Mouse (Mus musculus): ENCODE data around the gene Itfg2.

The Itfg2 gene

DNA sequence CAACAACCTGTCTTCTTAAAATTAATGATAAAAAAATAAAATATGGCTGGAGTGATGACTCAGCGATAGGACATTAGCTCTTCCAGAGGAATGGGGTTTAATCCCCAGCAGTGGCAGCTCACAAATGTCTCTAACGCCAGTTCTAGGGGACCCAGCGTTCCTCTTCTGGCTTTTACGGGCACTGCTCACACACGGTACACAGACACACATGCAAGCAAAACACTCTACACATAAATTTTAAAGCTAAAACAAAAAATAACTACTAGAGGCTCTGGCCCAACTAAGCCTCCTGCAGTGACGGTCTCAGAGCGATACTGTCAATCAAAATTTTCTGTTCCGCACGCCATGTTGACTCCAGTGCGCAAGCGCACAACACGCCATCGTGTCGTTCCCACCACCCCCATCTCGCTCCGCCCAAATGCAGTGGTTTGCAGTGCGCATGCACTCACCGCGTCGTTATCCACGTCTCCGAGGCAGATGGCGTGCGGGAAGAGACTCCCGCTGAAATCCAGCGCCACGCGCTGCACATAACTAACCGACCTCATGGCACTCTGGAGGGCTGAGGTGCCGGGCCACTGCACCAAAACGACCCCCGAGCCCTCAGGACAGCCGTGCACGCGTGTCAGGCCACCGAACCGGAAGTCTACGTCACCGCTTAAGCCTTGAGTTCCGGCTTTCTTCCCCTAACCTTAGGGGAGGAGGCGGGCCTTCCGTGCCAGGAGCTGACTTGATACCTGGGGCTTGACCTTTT, at the start of gene Itfg2:
Gene Itfg2 (minus strand): TSS at position 663 of the 751 bp plus-strand sequence.
- DNase-seq (ENCODE audit: low spot score in 2 of 2) = peak; percentile 96 to 98

DNA sequence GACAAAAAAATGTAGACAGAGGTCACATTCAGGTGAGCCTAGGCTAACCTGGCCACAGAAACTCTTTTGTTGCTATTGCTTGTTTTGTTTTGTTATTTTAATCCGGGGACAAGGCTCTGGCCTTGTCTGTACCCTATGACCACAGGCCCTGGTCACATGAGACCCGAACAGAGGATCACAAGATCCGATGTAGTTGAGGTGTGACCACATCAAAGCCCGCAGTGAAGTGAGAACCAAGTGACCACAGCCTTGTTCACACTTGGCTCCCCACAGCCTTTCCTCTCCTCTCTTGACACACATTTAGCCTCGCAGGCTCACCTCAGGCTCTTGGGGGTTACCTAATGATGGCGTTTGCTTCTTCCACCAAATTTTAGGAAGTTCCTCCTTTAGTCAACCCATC, 49.4 kb upstream of the Itfg2 start:
- DNase-seq (ENCODE audit: low spot score in 2 of 2) = no peak

DNA sequence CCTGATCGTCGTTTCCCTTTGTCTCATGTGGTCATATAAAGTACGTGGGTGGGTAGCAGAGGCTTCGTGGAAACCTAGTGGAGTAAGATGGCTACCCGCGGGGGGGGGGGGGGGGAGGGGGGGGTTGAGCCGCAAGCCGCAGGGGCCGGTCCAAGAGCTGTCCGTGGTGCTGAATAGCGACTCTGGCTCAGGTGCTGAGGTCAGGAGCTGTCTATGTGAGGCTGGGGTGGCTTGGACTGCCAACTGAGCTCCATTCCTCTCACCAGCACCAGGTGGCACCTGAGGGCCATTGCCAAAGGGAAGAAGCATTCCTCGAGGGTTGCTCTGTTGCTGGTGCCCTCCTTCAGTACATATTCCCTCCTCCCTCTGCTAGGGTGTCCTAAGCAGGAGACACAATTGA, 44.7 kb upstream of the Itfg2 start:
- no peak for DNase-seq (ENCODE audit: low spot score in 2 of 2)

DNA sequence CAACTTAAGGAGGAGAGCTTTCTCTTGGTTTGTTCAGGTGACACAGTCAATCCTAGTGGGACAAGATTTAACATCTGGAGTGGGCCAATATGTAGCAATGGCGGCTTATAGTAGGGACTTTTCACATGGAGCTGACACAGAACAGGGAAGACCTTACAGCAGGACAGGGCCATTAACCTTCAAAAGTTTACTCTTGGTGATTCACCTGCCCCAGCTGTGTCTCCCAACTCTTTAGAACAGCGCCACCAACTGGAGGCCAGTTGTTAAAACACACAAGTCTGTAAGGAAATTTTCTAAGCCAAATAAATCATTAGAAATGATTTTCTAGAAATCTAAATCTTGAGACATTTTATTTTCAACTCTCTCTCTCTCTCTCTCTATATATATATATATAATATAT, 42.6 kb upstream of the Itfg2 start:
- DNase-seq (ENCODE audit: low spot score in 2 of 2) = no peak

DNA sequence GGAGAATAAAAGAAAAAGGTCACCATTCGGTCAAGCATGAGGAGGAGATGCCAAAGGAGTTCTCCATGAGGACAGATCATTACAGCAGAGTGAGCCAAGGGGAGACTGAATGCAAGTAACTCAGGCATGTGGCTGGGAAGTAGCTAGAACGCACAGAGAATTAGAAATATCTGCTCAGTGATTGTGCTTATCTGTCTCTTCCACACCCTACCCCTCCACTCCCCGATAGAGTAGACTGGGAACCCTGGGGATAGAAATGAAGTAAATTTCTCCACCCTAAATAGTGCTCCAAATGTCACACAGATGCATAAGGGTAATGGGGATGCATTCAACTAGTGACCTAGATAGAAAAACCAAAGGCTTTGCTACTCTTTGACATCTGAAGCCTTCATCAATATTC, 41.8 kb upstream of the Itfg2 start:
- no peak for DNase-seq (ENCODE audit: low spot score in 2 of 2)

DNA sequence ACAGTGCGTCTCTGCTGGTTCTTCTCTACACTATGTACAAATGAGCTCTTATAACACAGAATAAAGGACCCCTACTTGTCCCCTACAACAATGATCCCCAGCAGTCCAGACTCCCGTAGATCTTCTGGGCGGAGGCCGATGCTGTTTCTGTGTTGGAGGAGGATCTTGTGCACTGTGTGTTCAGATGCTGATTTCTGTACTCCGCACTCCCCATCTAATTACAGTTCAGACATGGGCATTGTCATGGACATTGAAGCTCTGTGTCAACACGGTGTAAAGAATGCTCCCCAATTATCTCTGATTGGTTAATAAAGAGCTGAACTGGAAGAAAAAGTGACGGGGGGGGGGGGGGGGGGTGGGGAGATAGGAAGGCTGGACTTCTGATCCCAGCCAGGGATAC, 41.3 kb upstream of the Itfg2 start:
- DNase-seq (ENCODE audit: low spot score in 2 of 2) = no peak

DNA sequence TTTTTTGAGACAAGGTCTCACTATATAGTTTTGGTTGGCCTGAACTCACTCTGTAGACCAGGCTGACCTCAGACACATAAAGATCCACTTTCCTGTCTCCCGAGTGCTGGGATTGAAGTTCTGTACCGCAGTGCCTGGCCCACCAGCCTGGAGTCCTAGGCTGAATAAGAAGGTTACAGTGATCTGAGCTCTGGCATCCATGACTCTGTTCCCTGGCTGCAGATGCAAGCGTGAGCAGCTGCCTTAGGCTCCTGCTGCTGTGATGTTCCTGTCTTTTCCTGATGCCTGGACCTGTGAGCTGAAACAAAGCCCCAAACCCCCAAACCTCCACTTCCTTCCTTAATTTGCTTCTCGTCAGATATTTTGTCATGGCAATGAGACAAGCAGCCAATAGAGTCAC, 40.3 kb upstream of the Itfg2 start:
- no peak for DNase-seq (ENCODE audit: low spot score in 2 of 2)

DNA sequence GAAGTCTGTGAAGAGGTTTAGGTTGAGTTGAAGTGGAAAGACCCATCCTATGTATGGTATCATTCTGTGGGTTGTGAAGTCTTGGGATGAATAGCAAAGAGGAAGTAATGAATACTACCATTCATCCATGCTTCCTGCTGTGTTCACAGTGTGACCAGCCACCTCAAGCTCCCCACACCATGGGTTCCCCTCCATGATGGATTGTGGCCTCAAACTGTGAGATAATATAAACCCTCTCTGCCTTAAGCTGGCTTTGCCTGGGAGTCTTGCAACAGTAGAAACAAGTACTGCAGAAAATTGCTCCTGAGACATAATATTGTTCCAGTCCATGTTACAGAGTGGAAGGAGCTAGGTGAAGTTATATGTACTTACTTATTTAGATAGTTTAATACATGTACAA, 36.9 kb upstream of the Itfg2 start:
- DNase-seq (ENCODE audit: low spot score in 2 of 2) = no peak

DNA sequence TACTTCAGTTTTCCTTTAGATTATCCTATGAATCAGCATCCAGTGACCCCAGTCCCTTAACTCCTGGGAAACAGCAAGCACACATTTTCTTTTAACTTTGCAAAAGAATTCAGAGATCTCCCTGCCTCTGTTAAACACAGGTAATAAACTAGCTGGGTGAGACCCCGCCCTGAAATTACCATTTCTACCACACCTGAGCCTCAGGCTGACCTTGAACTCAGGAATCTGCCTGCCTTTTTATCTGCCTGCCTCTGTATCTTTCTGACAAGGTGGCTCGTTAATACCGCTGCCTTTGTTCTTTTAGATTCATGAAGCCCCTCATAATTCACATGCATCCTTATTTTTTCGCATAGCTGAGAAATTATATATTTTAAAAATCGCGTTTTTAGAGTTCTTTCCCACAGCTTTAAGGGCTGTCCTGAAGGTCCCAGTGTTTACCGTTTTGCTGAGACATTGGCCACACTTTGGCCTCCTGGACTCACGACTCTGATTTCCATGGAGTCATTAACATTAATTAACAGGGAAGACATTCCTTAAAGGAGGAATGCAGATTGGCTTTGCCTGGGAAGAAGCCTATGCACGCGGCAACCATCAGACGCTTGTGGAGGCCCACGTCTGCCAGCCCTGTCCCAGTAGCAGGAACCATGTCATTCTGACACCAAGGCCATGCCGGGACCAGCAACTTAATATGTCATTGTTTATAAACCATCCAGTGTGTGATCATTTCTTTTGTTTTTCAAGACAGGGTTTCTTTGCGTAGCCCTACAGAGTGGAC, 36.2 kb upstream of the Itfg2 start:
- no peak for DNase-seq (ENCODE audit: low spot score in 2 of 2)

DNA sequence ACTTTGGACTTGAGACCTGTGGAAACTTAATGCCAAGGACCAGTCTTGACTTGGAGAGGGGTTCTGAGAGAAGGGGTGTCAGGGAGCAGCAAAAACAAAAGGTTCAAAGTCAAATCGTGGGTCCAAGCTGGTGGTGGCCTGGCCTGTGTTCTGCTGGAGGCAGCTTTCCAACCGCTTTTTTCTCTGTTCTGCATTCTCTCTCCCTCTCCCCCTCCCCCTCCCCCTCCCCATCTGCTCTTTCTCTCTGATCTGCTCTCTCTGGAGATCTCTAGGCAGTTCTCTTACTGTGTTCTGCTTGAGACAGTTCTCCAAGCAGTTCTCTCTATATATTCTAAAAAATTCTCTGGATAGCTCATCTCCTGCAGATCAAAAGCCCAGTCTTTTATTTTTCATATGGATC, 35.6 kb upstream of the Itfg2 start:
- DNase-seq (ENCODE audit: low spot score in 2 of 2) = no peak

DNA sequence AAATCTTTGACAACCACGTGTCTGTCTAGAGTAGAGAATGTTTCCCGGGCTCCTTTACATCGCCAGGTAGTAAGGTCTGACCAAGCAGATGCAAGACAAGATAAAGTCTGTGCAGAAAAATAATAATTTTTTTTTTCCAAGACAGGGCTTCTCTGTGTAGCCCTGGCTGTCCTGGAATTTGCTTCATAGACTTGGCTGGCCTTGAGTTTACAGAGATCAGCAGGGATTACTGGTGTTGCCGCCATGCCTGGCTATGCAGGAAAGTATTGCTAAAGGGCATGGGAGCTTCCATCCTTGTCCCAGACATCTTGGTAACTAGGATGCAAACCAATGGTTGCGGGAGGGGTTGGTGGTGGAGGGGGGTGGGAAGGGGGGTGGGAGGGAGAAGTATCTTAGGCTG, 32.5 kb upstream of the Itfg2 start:
- DNase-seq (ENCODE audit: low spot score in 2 of 2) = no peak

DNA sequence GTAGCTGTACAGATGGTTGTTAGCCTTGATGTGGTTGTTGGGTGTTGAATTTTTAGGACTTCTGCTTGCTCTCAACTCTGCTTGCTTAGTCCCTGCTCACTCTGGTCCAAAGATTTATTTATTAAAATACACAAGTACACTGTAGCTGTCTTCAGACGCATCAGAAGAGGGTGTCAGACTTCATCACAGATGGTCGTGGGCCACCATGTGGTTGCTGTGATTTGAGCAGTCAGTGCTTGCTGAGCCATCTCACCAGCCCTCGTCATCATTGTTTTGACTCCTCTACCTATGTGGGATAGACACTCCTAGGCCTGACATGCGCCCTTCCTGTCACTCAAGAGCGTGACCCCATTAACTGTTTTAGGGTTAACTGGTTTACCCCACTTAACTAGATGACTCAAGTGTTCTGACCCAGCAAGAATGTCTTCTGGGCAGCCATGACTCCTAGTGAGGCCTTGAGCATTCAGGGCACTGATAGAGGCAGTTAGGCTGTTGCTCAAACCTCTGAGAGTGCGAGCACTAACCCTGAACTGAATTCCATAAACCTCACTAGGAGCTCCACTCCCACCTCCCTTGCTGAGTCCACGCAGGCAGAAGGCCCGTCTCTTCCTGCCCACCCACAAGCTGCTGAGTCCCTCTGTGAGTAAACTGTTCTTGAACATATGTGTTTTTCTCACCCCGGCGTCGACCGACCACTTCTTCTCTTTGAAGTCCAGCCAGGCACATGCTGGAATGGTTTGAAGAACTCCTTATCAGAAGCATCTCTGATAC, 31.3 kb upstream of the Itfg2 start:
- DNase-seq (ENCODE audit: low spot score in 2 of 2) = no peak

DNA sequence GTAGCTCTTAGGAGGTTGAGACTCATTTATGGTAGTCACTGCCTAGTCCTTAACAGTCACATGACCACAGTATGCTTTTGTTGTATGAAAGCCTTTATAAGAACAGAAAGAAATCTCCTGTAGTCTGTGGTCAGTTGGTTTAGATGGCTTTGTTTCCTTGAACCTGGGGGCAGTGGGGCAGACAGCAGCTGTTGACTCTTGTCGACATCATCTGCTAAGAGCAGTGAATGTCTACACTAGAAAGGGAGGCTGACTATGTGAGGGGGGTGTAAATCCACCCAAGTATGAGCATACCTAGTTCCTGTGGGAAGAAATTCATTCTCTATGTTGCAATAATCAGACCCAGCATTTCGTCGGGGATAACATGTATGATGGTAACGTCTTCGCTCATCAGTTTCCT, 22.3 kb upstream of the Itfg2 start:
- DNase-seq (ENCODE audit: low spot score in 2 of 2) = no peak

DNA sequence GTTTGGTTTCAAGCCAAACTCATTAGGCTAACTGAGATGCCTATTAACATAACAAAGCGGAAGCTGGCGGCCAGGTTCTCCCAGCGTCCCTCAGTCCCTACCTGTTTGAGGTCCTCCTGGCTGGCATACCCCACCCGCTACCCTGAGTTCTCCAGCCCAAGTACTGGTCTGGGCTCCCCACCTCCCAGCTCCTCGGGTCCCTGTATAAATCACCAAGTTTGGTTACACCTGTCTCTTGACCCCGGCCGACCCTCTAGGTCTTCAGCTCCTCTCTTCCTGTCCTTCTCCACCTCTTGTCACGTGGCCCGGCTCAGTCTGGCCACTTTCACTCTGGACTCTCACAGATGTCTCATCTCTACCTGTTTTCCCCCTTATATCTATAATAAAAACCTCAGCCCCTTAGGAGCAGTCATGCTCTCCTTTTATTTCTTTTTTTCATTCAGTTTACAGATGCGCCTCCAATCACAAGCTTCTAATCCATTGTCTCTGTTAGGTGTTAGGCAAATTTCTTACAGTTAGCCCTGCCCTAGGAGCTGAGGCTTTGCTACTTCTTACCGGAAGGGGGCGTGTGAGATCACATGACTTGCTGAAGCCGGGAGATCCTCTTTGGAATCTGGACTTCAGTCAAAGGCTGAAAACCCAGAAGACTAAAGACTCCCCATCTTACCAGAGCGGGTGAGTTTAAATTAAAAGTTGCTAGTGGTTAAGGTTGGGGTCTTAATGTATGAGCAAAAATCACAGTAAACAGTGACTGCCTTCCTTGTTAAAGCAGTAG, 21.2 kb upstream of the Itfg2 start:
- DNase-seq (ENCODE audit: low spot score in 2 of 2) = peak; percentile 51 to 54

DNA sequence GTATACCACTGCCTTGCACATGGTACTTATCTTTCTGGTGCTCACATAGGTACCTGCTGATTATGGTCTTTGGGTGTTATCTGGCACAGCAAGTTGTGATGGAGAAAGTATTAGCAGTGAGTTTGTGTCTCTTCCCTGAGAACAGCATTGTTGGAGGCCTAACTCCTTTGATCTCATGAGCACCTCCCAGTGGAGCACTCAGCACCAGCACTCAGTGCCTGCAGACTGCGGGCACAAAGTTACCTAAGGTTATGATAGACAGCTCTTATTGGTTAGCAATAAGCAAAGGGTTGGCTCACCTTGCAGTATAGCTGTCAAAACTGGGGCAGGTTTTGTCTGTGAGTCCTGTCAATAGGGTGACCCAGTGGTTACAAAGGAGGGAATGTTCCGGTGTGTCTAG, 15.5 kb upstream of the Itfg2 start:
- DNase-seq (ENCODE audit: low spot score in 2 of 2) = no peak

DNA sequence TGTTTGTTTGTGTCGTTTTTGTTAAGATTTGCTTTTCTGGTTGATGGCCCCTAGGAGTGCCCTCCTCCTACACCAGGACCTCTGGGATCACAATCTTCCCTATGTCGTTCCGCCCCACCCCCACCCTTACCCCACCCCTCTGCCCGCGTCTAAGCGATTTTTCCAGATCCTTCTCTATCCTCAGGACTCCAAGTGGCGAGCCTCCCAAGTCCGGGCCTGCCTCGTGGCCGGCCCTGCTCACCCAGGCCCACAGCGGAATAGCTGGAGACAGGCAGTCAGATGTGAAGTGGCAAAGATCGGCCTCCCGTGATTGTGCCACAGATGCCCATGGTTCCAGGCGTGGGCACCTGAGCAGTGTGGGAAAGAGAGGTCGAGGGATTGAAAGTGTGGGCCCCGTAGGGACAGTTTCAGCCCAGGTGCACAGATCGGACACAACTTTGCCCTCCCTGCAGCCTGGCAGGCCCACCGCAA, 14.2 kb upstream of the Itfg2 start:
- no peak for DNase-seq (ENCODE audit: low spot score in 2 of 2)

DNA sequence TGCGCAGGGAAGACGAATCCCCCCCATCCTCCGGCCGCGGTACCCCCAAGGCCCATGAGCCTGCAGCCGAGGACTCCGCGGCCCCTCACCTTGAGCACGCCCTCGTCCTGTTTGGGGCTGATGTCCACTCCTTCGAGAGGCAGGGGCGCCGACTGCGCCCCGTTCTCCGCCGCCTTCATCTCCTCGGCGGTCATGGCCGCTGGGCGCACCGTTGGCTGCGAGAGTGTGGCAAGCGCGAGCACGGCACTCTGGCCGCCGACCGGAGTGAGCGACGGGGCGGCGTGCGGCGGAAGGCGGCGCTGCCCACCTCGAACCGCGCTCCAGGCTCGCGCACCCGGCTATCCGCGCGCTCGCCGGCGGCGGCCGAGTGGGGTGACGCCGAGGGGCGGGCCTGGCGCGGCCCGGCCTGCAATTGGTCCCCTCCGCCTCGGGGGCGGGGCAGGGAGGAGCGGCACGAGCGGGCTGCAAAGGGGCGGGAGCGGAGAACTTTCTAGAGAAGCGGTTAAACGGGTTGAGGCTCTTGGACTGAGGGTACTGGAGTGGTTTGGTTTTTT, 13.7 kb upstream of the Itfg2 start, which contains the start of gene Fkbp4:
Gene Fkbp4 (minus strand): TSS at position 361 of the 554 bp plus-strand sequence.
- DNase-seq (ENCODE audit: low spot score in 2 of 2) = peak; percentile 94 to 95

DNA sequence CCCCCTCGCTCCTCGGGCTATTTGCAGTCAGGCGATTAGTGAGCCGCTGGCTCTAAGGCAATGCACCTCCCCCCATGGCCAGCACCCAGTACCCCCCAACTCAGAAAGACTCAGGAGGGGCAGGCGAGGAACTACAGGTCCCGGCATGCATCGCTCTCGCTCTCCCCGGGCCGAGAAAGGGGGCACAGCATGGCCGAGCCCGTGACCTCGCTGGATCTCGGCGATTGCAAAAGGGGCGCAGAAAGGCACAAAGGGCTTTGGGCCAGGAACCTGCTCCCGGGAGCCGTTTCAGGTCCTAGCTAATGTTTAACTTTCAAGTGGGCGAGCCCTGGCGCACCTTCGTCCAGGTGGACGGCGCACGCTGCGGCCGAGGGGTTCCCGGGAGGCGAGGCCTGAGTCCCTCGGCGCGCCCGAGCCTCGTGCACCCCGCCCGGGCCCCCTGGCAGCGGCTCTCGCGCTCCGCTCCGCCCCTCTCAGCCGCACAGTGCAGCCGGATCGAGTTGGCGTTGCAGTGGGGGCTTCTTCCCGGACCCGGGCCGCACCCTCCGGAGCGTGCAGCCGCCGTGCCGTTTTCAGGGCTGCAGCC, 13.1 kb upstream of the Itfg2 start:
- peak; percentile 66 to 67 for DNase-seq (ENCODE audit: low spot score in 2 of 2)

DNA sequence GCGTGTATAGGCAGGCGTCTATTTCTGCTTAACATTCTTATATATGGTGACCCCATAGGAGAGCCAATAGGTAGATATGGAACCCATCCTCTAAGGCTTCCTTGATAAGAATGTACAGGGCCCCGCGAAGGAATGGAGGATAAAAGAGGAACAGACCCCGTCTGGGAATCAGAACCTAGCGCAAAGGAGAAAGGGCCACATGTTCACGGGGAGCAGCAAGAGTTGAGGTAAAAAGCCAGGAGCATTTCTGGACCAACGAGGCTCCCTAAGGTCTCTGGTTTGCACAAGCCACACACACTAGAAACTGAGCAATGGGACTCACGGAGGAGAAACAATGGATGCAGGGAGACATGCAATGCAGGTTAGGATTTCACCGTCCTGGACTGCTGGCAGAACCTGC, 12.6 kb upstream of the Itfg2 start:
- no peak for DNase-seq (ENCODE audit: low spot score in 2 of 2)

DNA sequence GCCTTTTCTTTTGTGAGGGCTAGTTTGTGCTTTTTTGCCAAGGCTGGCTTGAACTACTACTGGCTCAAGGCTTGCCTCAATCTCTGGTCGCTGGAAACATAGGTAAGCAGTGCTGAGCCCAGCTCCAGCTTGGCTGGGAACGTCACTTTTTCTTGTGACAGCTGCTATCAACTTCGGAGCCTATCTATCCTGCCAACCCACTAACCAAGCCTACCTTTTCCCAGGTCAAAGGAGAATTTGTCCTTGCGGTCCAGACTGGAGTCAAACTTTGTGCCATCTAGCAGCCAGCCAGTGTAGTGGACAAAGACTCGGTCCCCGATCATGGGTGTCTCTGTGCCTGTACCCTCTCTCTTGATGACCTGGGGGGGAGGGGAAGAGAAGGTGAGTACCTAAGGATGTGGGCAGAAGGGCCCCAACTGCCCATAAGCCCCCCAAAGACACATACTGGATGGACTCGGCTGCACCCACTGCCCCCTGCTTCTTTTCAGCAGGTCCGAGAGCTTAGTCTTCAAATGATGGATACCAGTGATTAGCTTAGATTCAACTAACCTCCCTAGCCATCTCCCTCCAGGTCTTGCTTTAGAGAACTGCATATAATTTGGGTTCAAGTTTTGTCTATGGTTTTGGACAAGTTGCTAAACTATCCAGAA, 11.8 kb upstream of the Itfg2 start:
- DNase-seq (ENCODE audit: low spot score in 2 of 2) = no peak

All from heart, adult 9 months (tissue).